Mouse (Mus musculus) midbrain, postnatal 0 days (tissue): ENCODE results near the gene Gstcd. TPM values are rescaled to one million over a fixed set of nuclear protein-coding genes. Genes with fewer than 3 reads are reported as not detected.

Experiments used
- ATAC-seq: fragments of 200-750 bp; cut with Nextera tagmentation; 2 replicates; pipeline ENCODE4 v1.8.0; 2017; ENCODE audit warnings: moderate number of reproducible peaks, mild to moderate bottlenecking, moderate TSS enrichment, moderate library complexity; ENCODE audit not compliant: low FRiP score
- DNase-seq: peaks from one replicate; pipeline ENCODE4 v3.0.0-alpha.2; 2015; ENCODE audit warnings: low spot score
- H3K27ac ChIP-seq: fragments of 300-500 bp; sonication (generic); 2 replicates; pipeline ENCODE4 v1.5.1; 2014; ENCODE audit warnings: low read depth, mild to moderate bottlenecking, low read length, mixed read lengths
- H3K27me3 ChIP-seq: fragments of 300-500 bp; sonication (generic); 2 replicates; pipeline ENCODE4 v1.6.1; 2014; ENCODE audit warnings: low read length, control low read depth, mixed read lengths; ENCODE audit not compliant: insufficient read depth
- H3K36me3 ChIP-seq: fragments of 300-500 bp; sonication (generic); 2 replicates; pipeline ENCODE4 v1.6.1; 2014; ENCODE audit warnings: low read length, control low read depth, mixed read lengths; ENCODE audit not compliant: insufficient read depth
- H3K4me1 ChIP-seq: fragments of 300-500 bp; sonication (generic); 2 replicates; pipeline ENCODE4 v1.6.1; 2014; ENCODE audit warnings: mild to moderate bottlenecking, control low read depth, antibody characterized with exemption, low read length, mixed read lengths; ENCODE audit not compliant: insufficient read depth
- H3K4me2 ChIP-seq: fragments of 300-500 bp; sonication (generic); 2 replicates; pipeline ENCODE4 v1.6.1; 2014; ENCODE audit warnings: low read depth, mild to moderate bottlenecking, low read length, mixed read lengths; ENCODE audit not compliant: poor library complexity, severe bottlenecking
- H3K4me3 ChIP-seq: fragments of 300-500 bp; sonication (generic); 2 replicates; pipeline ENCODE4 v1.5.1; 2014; ENCODE audit warnings: low read depth, mild to moderate bottlenecking, low read length, moderate library complexity
- H3K9ac ChIP-seq: fragments of 300-500 bp; sonication (generic); replicated peaks from 2 replicates; pipeline ENCODE4 v1.6.1; 2014; ENCODE audit warnings: mild to moderate bottlenecking, low read length, moderate library complexity, mixed read lengths; ENCODE audit not compliant: poor library complexity, severe bottlenecking
- H3K9me3 ChIP-seq: fragments of 300-500 bp; sonication (generic); 2 replicates; pipeline ENCODE4 v1.6.1; 2016; ENCODE audit warnings: low read length, control low read depth
- CTCF ChIP-seq: IDR thresholded peaks from 2 replicates; pipeline ENCODE4 v1.5.1; 2016; ENCODE audit warnings: antibody characterized with exemption, mild to moderate bottlenecking
- WGBS: fragments of 180-500 bp; shearing (Covaris S2); extraction: QIAGEN DNeasy Blood & Tissue Kit; methylation state at CpG from one replicate; pipeline ENCODE4 v1.1.7; 2014; 5-methylcytosine and 5-hydroxymethylcytosine counted together
- polyA plus RNA-seq: library from polyadenylated mRNA; unstranded; fragments of >200 nt; fragmentation: Nextera tagmentation; extraction: Ambion mirVana; gene quantifications from 2 replicates; pipeline ENCODE4 v1.2.1, GENCODE M21; 2015
- total RNA-seq: library from RNA; depleted of rRNA; stranded (reverse); fragments of >200 nt; gene quantifications from 2 replicates; pipeline ENCODE4 v1.2.3, GENCODE M21; 2014; rRNA removed

Gene Gstcd
- total and polyA plus RNA-seq, 2 experiments from 2014 or later = 2.6 to 15.3 TPM

- Histone ChIP-seq H3K4me1 (peaks cover 3% of the 10 kb centered on the region; the same call in 1 of the 2 replicates), H3K4me2 (no peak overlapping the region), H3K36me3 (no peaks in the 10 kb centered on the region), H3K27me3 (no peaks in the 10 kb centered on the region), H3K27ac (no peak overlapping the region), H3K9ac (no peak overlapping the region), H3K4me3 (no peak overlapping the region), H3K9me3 (no peaks in the 10 kb centered on the region)
- ATAC-seq (no peak), DNase-seq (no peak)
- no peak for TF ChIP-seq CTCF
- WGBS = 78% methylated on average over 7 of the region's 7 CpGs
Observed at GRCm38 (mm10) chr3:132944193-132944592, 147.6 kb downstream of the Gstcd start.

- H3K4me3 ChIP-seq = no peak overlapping the region
- DNase-seq (no peak), ATAC-seq (no peak)
- 92% methylated on average over 6 of the region's 6 CpGs for WGBS
- no peaks in the 10 kb centered on the region for H3K36me3 ChIP-seq
- no peak overlapping the region for H3K4me2 ChIP-seq
- no peak overlapping the region for H3K27ac ChIP-seq
- no peak for TF ChIP-seq CTCF
- no peaks in the 10 kb centered on the region for H3K4me1 ChIP-seq
- no peak overlapping the region for H3K9ac ChIP-seq
- H3K27me3 ChIP-seq = no peaks in the 10 kb centered on the region
- no peaks in the 10 kb centered on the region for H3K9me3 ChIP-seq
Observed at GRCm38 (mm10) chr3:132942778-132943177, 149.1 kb downstream of the Gstcd start.

- no peak overlapping the region for H3K4me3 ChIP-seq
- H3K9me3 ChIP-seq = no peaks in the 10 kb centered on the region
- H3K4me1 ChIP-seq = no peaks in the 10 kb centered on the region
Observed at GRCm38 (mm10) chr3:132940181-132940990, 151.4 kb downstream of the Gstcd start.

DNA sequence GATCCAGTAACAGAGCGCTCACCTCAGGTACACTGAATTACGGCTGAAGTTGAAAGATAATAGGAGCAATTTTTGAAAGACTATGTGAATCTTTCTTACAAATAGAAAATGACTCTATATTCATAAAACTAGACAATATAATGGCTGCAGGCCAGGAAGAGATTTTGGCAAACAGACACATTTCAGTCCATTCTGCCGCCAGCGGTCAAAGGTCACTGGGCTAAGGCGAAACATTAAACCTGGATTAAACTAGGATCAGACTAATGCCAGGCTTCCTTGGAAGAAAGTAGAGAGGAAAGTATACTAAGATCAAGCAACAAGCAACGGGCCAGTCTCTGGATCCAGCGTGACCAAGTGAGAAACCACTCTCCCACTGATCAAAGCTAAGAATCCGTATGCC, 152.8 kb downstream of the Gstcd start:
- no peak overlapping the region for H3K4me2 ChIP-seq
- H3K4me3 ChIP-seq = no peak overlapping the region
- WGBS = 52% methylated on average over 8 of the region's 8 CpGs
- no peaks in the 10 kb centered on the region for H3K36me3 ChIP-seq
- no peaks in the 10 kb centered on the region for H3K4me1 ChIP-seq
- no peak for ATAC-seq
- no peak for TF ChIP-seq CTCF
- H3K9me3 ChIP-seq = no peaks in the 10 kb centered on the region
- no peaks in the 10 kb centered on the region for H3K27me3 ChIP-seq
- H3K27ac ChIP-seq = no peak overlapping the region
- H3K9ac ChIP-seq = no peak overlapping the region
- no peak for DNase-seq

More at GRCm38 (mm10) chr3:132940181-132940990, 151.4 kb downstream of the Gstcd start:
- Histone ChIP-seq H3K9ac (no peak overlapping the region), H3K27me3 (no peaks in the 10 kb centered on the region), H3K36me3 (no peaks in the 10 kb centered on the region), H3K4me2 (no peak overlapping the region), H3K27ac (no peak overlapping the region)
- 92% methylated on average over 10 of the region's 10 CpGs for WGBS
- no peak for TF ChIP-seq CTCF
- DNase-seq (no peak), ATAC-seq (peak; percentile 32; the same call in 1 of the 2 replicates)

DNA sequence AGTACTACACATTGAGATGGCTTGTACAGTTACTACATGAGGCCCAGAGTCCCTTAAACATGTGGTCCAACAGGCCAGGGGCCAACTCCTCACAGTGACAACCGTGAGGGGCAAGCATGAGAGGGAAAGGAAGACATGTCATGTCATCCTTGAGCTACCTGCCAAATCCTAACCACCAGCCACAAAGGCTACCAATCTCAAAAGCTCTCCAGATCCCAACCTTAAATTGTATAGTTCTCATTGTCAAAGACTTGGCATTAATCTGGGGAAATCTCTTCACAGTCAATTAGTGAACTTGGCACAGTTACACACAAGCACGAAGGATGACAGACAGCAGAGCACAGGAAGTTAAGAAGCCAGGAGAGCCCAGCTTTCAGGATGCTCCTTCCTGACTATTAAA, 157.2 kb downstream of the Gstcd start:
- no peak overlapping the region for H3K4me3 ChIP-seq
- H3K9me3 ChIP-seq = no peaks in the 10 kb centered on the region
- ATAC-seq (0 out of 2 replicates have a peak, but pooled peaks have one; percentile 41), DNase-seq (peak; percentile 57)
- H3K27ac ChIP-seq = no peak overlapping the region
- 21% methylated on average over 2 of the region's 2 CpGs for WGBS
- H3K27me3 ChIP-seq = no peaks in the 10 kb centered on the region
- H3K4me2 ChIP-seq = no peak overlapping the region
- H3K4me1 ChIP-seq = no peaks in the 10 kb centered on the region
- H3K36me3 ChIP-seq = no peaks in the 10 kb centered on the region
- no peak for TF ChIP-seq CTCF
- H3K9ac ChIP-seq = no peak overlapping the region

Other genes with a start within 250 kb of the Gstcd start
- 20.9 and 21.9 TPM in 2 replicates for gene Npnt, start 141.7 kb downstream of the Gstcd start, total RNA-seq
- gene Npnt, start 141.7 kb downstream of the Gstcd start, polyA plus RNA-seq = 36.4 and 43.8 TPM in 2 replicates
- gene Ints12, start 193 bp downstream of the Gstcd start, total RNA-seq = 9.0 and 15.4 TPM in 2 replicates
- gene Ints12, start 193 bp downstream of the Gstcd start, polyA plus RNA-seq = 11.3 and 12.0 TPM in 2 replicates
- gene Arhgef38, start 142.9 kb upstream of the Gstcd start, total RNA-seq = 0.22 TPM in 1 of 2 replicates, not detected in the other
- 0.06 and 0.20 TPM in 2 replicates for gene Arhgef38, start 142.9 kb upstream of the Gstcd start, polyA plus RNA-seq
- 33.1 and 55.0 TPM in 2 replicates for gene Ppa2, start 218.1 kb upstream of the Gstcd start, total RNA-seq
- 99.4 and 100 TPM in 2 replicates for gene Ppa2, start 218.1 kb upstream of the Gstcd start, polyA plus RNA-seq